Mouse (Mus musculus) cortical plate, adult 2 months (tissue): ENCODE results near the gene Uspl1. TPM values are rescaled to one million over a fixed set of nuclear protein-coding genes. Genes with fewer than 3 reads are reported as not detected.

ENCODE experiments used
- H3K27ac ChIP-seq: fragments of 200-500 bp; 2 replicates; pipeline ENCODE4 v1.5.1; 2012; ENCODE audit warnings: low read length, control low read depth, inconsistent platforms; ENCODE audit not compliant: insufficient read depth
- H3K4me1 ChIP-seq: fragments of 200-500 bp; 2 replicates; pipeline ENCODE4 v1.6.1; 2011; ENCODE audit warnings: low read length; ENCODE audit not compliant: control insufficient read depth, insufficient read depth
- H3K4me3 ChIP-seq: fragments of 200-500 bp; 2 replicates; pipeline ENCODE4 v1.5.1; 2011; ENCODE audit warnings: mild to moderate bottlenecking, low read length, control low read depth; ENCODE audit not compliant: insufficient read depth
- CTCF ChIP-seq: fragments of 200-500 bp; IDR thresholded peaks from 2 replicates; pipeline ENCODE4 v1.5.1; 2011; ENCODE audit warnings: mild to moderate bottlenecking, control low read depth, low read length; ENCODE audit not compliant: insufficient read depth; ENCODE audit errors: extremely low read depth
- POLR2A ChIP-seq: fragments of 200-500 bp; IDR thresholded peaks from 2 replicates; pipeline ENCODE4 v1.6.1; 2011; ENCODE audit warnings: mild to moderate bottlenecking, low read length, control low read depth; ENCODE audit not compliant: insufficient read depth; ENCODE audit errors: extremely low read depth
- polyA plus RNA-seq: library from polyadenylated mRNA; depleted of rRNA; stranded (reverse); fragments of >200 nt; gene quantifications from 2 replicates; pipeline ENCODE4 v1.2.3, GENCODE M21; 2012

Uspl1 gene
- polyA plus RNA-seq, 1 experiment: 25.9 TPM

DNA sequence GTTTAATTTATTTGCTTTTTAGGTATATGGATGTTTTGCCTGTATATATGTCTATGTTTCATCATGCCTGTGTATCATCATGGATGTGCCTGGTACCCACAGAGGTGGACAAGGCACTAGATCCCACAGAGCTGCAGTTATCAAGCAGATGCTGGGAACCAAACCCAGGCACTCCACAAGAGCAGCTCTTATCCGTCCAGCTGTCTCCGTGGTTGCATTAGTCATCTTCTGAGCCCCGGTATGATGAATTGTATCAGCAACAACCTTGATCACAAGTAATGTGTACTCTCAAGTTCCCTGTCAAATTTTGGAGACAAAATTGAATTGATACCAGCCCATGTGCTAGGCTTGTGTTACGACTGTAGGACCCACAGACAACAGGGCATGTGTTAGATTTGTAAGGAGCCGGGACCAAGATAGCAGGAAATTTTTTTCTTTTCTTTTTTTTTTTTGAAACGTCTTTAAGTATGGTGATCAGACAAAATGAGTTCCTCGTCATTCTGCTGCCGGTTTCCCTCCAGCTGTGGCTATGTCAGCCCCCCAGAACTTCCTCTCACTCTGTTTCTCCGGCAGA, 61.3 kb downstream of the Uspl1 start:
- Histone ChIP-seq H3K27ac (no peak overlapping the region), H3K4me1 (peaks cover 1% of the 10 kb centered on the region; the same call in 1 of the 2 replicates)
- TF ChIP-seq POLR2A: no peak
- no peak for TF ChIP-seq CTCF

DNA sequence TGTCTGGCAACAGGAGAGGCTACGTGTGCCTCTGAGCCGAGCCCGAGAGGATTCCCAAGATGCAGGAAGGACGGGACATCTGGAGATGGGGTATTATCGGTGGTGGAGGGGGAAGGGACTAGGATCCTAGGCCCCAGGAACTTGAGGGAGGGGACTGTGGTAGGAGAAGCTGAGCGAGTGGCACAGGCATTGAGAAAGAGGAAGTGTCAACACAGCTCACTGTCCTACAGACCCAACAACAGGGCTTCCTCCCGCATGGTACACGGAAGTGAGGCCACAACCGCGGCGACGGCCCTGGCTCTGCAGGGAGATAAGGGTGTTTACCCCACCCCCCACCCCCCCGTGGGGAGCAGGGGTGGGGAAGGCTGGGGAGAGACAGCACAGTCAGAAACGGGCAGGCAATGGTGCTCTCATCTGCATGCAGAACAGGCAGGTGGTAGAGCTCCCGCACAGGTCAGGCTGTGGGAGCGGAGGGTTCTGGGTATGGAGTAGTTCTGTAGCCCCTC, 61.9 kb downstream of the Uspl1 start:
- Histone ChIP-seq H3K4me1 (peaks cover 1% of the 10 kb centered on the region; the same call in 1 of the 2 replicates), H3K4me3 (0 out of 2 replicates have a peak overlapping the region, but pooled peaks have one; percentile 10), H3K27ac (no peak overlapping the region)
- TF ChIP-seq CTCF (no peak), POLR2A (no peak)

More for the DNA sequence above, 61.3 kb downstream of the Uspl1 start:
- 0 out of 2 replicates have a peak overlapping the region, but pooled peaks have one; percentile 10 for H3K4me3 ChIP-seq

DNA sequence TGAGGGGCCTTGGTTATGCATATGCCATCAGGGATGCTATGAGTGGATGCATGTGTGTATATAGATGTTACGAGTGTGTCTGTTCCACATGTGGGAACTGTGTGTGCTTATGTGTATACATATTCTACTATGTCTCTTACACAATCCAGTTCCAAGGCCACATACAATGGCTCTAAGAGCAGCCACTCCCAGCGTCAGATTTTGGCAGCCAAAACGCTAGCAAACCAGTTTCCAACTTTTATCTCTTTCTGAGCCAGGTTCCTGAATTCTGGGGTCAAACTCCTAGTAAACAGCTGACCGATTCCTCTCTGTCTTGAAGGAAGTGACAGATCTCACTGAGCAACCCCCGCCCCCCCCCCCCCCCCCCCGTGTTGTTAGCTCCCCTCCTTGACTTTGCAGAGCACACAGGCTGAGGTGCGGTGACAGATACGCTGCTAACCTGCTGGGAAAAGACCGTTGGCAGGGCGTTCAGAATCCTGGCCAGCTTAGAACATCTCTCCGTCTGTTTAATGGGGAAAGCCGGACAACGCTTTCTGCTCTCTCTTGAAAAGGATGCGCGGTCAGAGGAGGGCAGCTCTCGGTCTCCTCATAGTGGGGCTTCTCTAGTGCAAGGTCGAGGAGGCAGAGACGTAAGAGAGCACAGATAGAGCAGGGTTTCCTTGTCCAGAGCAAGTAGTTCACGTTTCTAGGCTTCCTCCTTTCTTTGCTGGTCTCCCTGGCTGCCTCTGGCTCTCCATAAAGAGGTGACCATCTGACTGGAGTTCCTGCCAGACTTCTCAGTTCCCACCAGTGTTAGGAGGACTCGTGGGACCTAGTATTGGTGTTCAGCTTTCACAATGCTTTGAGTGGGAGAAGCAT, 63.1 kb downstream of the Uspl1 start:
- Histone ChIP-seq H3K27ac (no peak overlapping the region), H3K4me3 (no peak overlapping the region), H3K4me1 (peaks cover 1% of the 10 kb centered on the region; the same call in 1 of the 2 replicates)
- TF ChIP-seq POLR2A (no peak), CTCF (no peak)

DNA sequence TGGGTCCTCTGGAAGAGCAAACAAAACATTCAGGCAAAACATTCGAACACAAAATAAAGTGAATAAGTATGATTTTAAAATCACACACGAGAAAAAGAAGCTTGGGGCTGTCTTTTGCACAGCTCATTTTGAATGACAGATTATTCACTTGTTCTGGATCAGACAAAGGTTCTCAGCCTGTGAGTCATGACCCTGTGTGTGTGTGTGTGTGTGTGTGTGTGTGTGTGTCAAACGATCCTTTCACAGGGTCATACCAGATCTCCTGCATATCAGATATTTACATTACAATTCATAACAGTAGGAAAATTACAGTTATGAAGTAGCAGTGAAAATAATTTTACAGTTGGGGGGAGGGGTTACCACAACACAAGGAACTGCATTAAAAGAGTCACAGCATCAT, 68.2 kb downstream of the Uspl1 start:
- TF ChIP-seq CTCF (no peak), POLR2A (no peak)
- H3K4me1 ChIP-seq: no peaks in the 10 kb centered on the region

DNA sequence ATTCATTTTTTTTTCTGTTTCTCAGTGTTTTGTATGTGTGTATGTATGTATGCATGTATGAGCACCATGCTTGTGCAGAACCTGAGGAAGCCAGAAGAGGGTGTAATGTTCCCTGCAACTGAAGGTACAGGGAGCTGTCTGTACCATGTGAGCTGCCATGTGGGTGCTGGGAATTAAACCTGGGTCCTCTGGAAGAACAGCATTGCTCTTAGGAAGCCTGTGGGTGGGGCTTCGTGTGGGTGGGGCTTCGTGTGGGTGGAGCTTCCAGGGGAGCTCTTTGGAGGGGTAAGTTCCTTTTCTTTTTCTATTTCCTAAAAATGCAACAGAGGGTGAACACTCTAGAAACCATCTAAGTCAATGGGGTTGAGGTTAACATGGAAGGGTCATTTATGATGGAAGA, 69.3 kb downstream of the Uspl1 start:
- H3K27ac ChIP-seq: no peak overlapping the region
- TF ChIP-seq POLR2A (no peak), CTCF (no peak)
- H3K4me3 ChIP-seq: no peak overlapping the region
- H3K4me1 ChIP-seq: peaks cover 2% of the 10 kb centered on the region; the same call in 1 of the 2 replicates

More for the DNA sequence above, 68.2 kb downstream of the Uspl1 start:
- Histone ChIP-seq H3K27ac (no peak overlapping the region), H3K4me3 (no peak overlapping the region)

DNA sequence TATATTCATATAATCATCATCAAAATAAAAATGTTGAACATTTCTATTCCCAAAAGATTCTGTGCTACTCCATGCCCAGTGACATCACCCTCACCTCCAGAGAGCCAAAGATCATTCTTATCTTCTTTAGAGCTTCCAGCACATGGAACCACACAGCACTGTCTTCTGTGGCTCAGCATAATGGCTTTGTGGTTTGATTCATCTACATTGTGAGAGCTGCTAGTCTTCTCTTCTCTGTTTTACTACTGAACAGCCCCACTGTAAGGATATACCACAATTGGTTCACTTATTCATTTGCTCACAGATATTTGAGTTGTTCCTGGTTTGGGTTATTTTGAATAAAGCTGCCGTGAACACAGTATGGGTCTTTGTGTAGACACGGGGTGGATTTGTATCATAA, 71.4 kb downstream of the Uspl1 start:
- Histone ChIP-seq H3K4me3 (no peak overlapping the region), H3K27ac (no peak overlapping the region), H3K4me1 (peaks cover 2% of the 10 kb centered on the region; the same call in 1 of the 2 replicates)
- TF ChIP-seq POLR2A (no peak), CTCF (no peak)

DNA sequence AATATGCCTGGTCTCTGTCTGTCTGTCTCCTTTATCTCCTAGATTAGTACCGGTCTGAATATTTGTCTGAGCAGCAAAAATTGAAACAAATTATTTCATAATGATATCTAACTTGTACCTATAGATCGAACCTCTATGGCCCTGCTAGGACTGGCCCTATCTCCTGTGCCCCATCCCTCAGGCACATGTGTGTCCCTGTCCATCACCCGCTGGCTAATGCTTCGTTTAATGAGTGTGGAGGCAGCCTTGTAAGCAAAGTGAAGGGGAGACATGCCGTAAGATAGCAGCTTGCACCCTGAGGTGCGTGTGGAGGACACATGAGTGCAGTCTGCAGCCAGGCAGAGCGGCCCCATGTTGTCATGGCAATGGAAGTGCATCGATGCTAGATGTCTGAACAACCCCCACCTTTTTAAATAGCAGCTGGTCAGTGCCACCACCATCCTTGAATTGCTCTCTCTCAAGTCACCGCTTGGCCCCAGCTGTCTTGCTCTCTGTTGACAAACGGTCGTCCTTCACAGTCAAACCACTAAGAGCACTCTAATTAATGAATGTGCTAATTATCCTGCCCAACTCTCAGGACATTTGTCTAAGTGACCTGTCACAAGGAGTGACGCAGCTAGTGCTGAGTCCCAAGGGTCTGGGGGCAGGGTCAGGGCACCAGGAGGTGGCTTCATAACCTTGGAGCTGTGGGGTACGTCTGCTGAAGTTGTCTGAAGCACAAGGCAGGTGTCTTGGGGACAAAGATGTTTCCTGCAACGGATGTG, 73.5 kb downstream of the Uspl1 start:
- TF ChIP-seq POLR2A: no peak
- TF ChIP-seq CTCF: no peak
- no peak overlapping the region for H3K4me3 ChIP-seq
- H3K27ac ChIP-seq: no peak overlapping the region
- peaks cover 2% of the 10 kb centered on the region; the same call in 1 of the 2 replicates for H3K4me1 ChIP-seq

DNA sequence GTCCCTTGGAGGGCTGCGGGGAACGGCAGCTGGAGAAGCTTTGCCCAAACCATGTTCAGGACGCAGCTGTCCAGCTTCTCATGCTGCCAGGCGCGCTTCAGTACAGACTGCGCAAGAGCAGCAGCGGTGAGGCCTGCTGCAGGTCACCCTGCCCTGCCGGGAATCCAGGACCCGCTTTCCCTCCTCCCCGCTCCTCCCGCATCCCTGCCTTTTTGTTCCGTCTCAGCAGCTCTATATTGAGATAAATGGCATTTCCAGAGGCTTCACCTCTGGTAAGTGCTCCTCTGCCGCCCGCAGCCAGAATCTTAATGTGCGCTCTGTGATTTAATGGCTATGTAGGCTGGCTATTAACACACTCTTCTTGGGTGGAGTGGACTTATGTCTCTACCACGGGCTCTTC, 74.9 kb downstream of the Uspl1 start:
- no peak for TF ChIP-seq POLR2A
- TF ChIP-seq CTCF: no peak
- H3K27ac ChIP-seq: no peak overlapping the region
- H3K4me1 ChIP-seq: peaks cover 2% of the 10 kb centered on the region; the same call in 1 of the 2 replicates
- no peak overlapping the region for H3K4me3 ChIP-seq

DNA sequence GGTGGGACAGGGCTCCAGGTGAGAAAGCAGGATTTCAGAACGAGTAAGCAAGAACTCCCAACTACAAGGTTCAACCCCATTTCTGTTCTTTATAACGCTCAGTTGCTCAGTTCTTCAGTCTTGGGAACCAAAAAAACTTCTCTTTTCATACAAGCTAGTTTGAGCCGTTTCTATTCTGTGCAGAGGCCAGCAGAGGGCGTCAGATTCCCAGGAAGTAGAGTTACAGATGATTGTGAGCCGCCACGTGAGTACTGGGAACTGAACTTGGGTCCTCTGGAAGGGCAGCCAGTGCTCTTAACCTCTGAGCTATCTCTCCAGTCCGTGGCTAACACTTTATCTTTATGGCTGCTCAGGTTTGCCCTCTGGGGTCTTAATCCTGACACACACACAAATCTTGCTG, 77.3 kb downstream of the Uspl1 start:
- Histone ChIP-seq H3K4me3 (no peak overlapping the region), H3K27ac (no peak overlapping the region), H3K4me1 (peaks cover 2% of the 10 kb centered on the region; the same call in 1 of the 2 replicates)
- TF ChIP-seq POLR2A (no peak), CTCF (no peak)
